Mouse (Mus musculus) erythroblast, embryonic 14.5 days (primary cell): ENCODE data around the gene Nop53.

Source experiments
- GATA1 ChIP-seq: IDR thresholded peaks from 2 replicates; pipeline ENCODE4 v1.6.1; 2012; ENCODE audit warnings: low read length, inconsistent platforms, mixed read lengths
- TAL1 ChIP-seq: IDR thresholded peaks from 3 replicates; pipeline ENCODE4 v1.6.1; 2012; ENCODE audit warnings: low read length, inconsistent platforms, mixed read lengths

- TF ChIP-seq TAL1: no peak
- TF ChIP-seq GATA1: no peak
Observed at GRCm38 (mm10) chr7:15966489-15966888, 20.6 kb upstream of the Nop53 start.
